Mouse (Mus musculus): Measurements from ENCODE around the gene Mbip. TPM values are rescaled to one million over a fixed set of nuclear protein-coding genes. Genes with fewer than 3 reads are reported as not detected.

Gene Mbip
- total RNA-seq, 1 experiment = 22.4 TPM

GRCm38 (mm10) chr12:56297921-56298830 lies 47.5 kb downstream of the Mbip start:
- TF ChIP-seq ZC3H11A (IDR thresholded peaks at IDR 0.05; ENCODE audit: borderline replicate concordance, low read depth, low read length) (no peak), HCFC1 (IDR thresholded peaks at IDR 0.05; ENCODE audit: borderline replicate concordance, insufficient read depth, low read length) (no peak), CHD2 (IDR thresholded peaks at IDR 0.05; ENCODE audit: low read depth, low read length) (peak; percentile 20; the same call in 1 of the 2 replicates), MAFK (IDR thresholded peaks at IDR 0.05; ENCODE audit: insufficient read depth, low read depth, low read length) (peak; percentile 64), ZNF384 (IDR thresholded peaks at IDR 0.05; ENCODE audit: low read depth, low read length) (peak; percentile 84)
- no peaks in the 10 kb centered on the region for H3K9me3 ChIP-seq (ENCODE audit: control insufficient read depth, insufficient read depth, low read depth, low read length)
- no peaks in the 10 kb centered on the region for H3K36me3 ChIP-seq (ENCODE audit: control insufficient read depth, insufficient read depth, low read length, poor library complexity, severe bottlenecking)
- no peak overlapping the region for H3K4me3 ChIP-seq (ENCODE audit: insufficient read depth in 1 of 2, low read depth in 1 of 2, low read length in 2 of 2, poor library complexity in 1 of 2, severe bottlenecking in 1 of 2)
- peaks cover 26 to 31% of the 10 kb centered on the region in 2 experiments for H3K4me1 ChIP-seq (ENCODE audit: control insufficient read depth in 2 of 2, insufficient read depth in 2 of 2, low read length in 2 of 2, poor library complexity in 1 of 2)
- peak overlapping the region; percentile 57 for H3K27ac ChIP-seq (ENCODE audit: insufficient read depth, low read depth, low read length, poor library complexity, severe bottlenecking)
- peak; percentile 82 for DNase-seq (ENCODE audit: low read depth, low spot score)
- in situ Hi-C loops (cut with MboI; ENCODE audit: low sequenced_read_pairs in 2 of 2, unreplicated experiment in 2 of 2) = no loop called here
- H3K9ac ChIP-seq (ENCODE audit: insufficient read depth, low read depth, low read length, poor library complexity, severe bottlenecking) = no peak overlapping the region

GRCm38 (mm10) chr12:56297099-56297498 lies 48.6 kb downstream of the Mbip start:
- Histone ChIP-seq H3K27ac (ENCODE audit: insufficient read depth, low read depth, low read length, poor library complexity, severe bottlenecking) (peak overlapping the region; percentile 38; the same call in 1 of the 2 replicates), H3K36me3 (ENCODE audit: control insufficient read depth, insufficient read depth, low read length, poor library complexity, severe bottlenecking) (no peaks in the 10 kb centered on the region), H3K4me1 (ENCODE audit: control insufficient read depth in 2 of 2, insufficient read depth in 2 of 2, low read length in 2 of 2, poor library complexity in 1 of 2) (peaks cover 23 to 31% of the 10 kb centered on the region in 2 experiments), H3K9me3 (ENCODE audit: control insufficient read depth, insufficient read depth, low read depth, low read length) (no peaks in the 10 kb centered on the region), H3K9ac (ENCODE audit: insufficient read depth, low read depth, low read length, poor library complexity, severe bottlenecking) (no peak overlapping the region), H3K4me3 (ENCODE audit: insufficient read depth in 1 of 2, low read depth in 1 of 2, low read length in 2 of 2, poor library complexity in 1 of 2, severe bottlenecking in 1 of 2) (no peak overlapping the region)
- TF ChIP-seq MAFK (IDR thresholded peaks at IDR 0.05; ENCODE audit: insufficient read depth, low read depth, low read length) (no peak), CHD2 (IDR thresholded peaks at IDR 0.05; ENCODE audit: low read depth, low read length) (no peak)
- in situ Hi-C loops (cut with MboI; ENCODE audit: low sequenced_read_pairs in 2 of 2, unreplicated experiment in 2 of 2) = no loop called here
- no peak for DNase-seq (ENCODE audit: low read depth, low spot score)

GRCm38 (mm10) chr12:56296524-56296923 lies 49.2 kb downstream of the Mbip start:
- Histone ChIP-seq H3K36me3 (ENCODE audit: control insufficient read depth, insufficient read depth, low read length, poor library complexity, severe bottlenecking) (no peaks in the 10 kb centered on the region), H3K9ac (ENCODE audit: insufficient read depth, low read depth, low read length, poor library complexity, severe bottlenecking) (no peak overlapping the region), H3K4me3 (ENCODE audit: insufficient read depth in 1 of 2, low read depth in 1 of 2, low read length in 2 of 2, poor library complexity in 1 of 2, severe bottlenecking in 1 of 2) (no peak overlapping the region), H3K4me1 (ENCODE audit: control insufficient read depth in 2 of 2, insufficient read depth in 2 of 2, low read length in 2 of 2, poor library complexity in 1 of 2) (peaks cover 20 to 31% of the 10 kb centered on the region in 2 experiments), H3K27ac (ENCODE audit: insufficient read depth, low read depth, low read length, poor library complexity, severe bottlenecking) (peak overlapping the region; percentile 67; the same call in 1 of the 2 replicates), H3K9me3 (ENCODE audit: control insufficient read depth, insufficient read depth, low read depth, low read length) (no peaks in the 10 kb centered on the region)
- TF ChIP-seq HCFC1 (IDR thresholded peaks at IDR 0.05; ENCODE audit: borderline replicate concordance, insufficient read depth, low read length) = 0 out of 2 replicates have a peak, but pooled peaks have one; percentile 14
- TF ChIP-seq MAFK (IDR thresholded peaks at IDR 0.05; ENCODE audit: insufficient read depth, low read depth, low read length) = no peak
- in situ Hi-C loops (cut with MboI; ENCODE audit: low sequenced_read_pairs in 2 of 2, unreplicated experiment in 2 of 2) = no loop called here
- peak; percentile 76 for DNase-seq (ENCODE audit: low read depth, low spot score)

GRCm38 (mm10) chr12:56295160-56295559 lies 50.5 kb downstream of the Mbip start:
- H3K4me3 ChIP-seq (ENCODE audit: insufficient read depth in 1 of 2, low read depth in 1 of 2, low read length in 2 of 2, poor library complexity in 1 of 2, severe bottlenecking in 1 of 2) = no peak overlapping the region
- H3K36me3 ChIP-seq (ENCODE audit: control insufficient read depth, insufficient read depth, low read length, poor library complexity, severe bottlenecking) = no peaks in the 10 kb centered on the region
- H3K9me3 ChIP-seq (ENCODE audit: control insufficient read depth, insufficient read depth, low read depth, low read length) = no peaks in the 10 kb centered on the region
- no peak for TF ChIP-seq HCFC1 (IDR thresholded peaks at IDR 0.05; ENCODE audit: borderline replicate concordance, insufficient read depth, low read length)
- no peak for TF ChIP-seq ZNF384 (IDR thresholded peaks at IDR 0.05; ENCODE audit: low read depth, low read length)
- TF ChIP-seq CHD2 (IDR thresholded peaks at IDR 0.05; ENCODE audit: low read depth, low read length) = no peak
- TF ChIP-seq ZC3H11A (IDR thresholded peaks at IDR 0.05; ENCODE audit: borderline replicate concordance, low read depth, low read length) = no peak
- no peak for TF ChIP-seq MAFK (IDR thresholded peaks at IDR 0.05; ENCODE audit: insufficient read depth, low read depth, low read length)
- H3K9ac ChIP-seq (ENCODE audit: insufficient read depth, low read depth, low read length, poor library complexity, severe bottlenecking) = no peak overlapping the region
- in situ Hi-C loops (cut with MboI; ENCODE audit: low sequenced_read_pairs in 2 of 2, unreplicated experiment in 2 of 2) = no loop called here
- peaks cover 18 to 30% of the 10 kb centered on the region in 2 experiments for H3K4me1 ChIP-seq (ENCODE audit: control insufficient read depth in 2 of 2, insufficient read depth in 2 of 2, low read length in 2 of 2, poor library complexity in 1 of 2)
- no peak for DNase-seq (ENCODE audit: low read depth, low spot score)
- no peak overlapping the region; the same call in 1 of the 2 replicates for H3K27ac ChIP-seq (ENCODE audit: insufficient read depth, low read depth, low read length, poor library complexity, severe bottlenecking)
